Mouse (Mus musculus) intestine, embryonic 14.5 days (tissue): ENCODE measurements around the gene Smpd2. TPM values are rescaled to one million over a fixed set of nuclear protein-coding genes. Genes with fewer than 3 reads are reported as not detected.

Source experiments
- ATAC-seq: fragments of 200-750 bp; cut with Nextera tagmentation; replicated peaks from 2 replicates; pipeline ENCODE4 v1.8.0; 2017; ENCODE audit warnings: low read depth, moderate number of reproducible peaks, moderate TSS enrichment, moderate library complexity; ENCODE audit not compliant: low FRiP score, low TSS enrichment
- DNase-seq: peaks from one replicate; pipeline ENCODE4 v3.0.0-alpha.2; 2018; ENCODE audit warnings: low spot score
- H3K27ac ChIP-seq: fragments of 300-500 bp; sonication (generic); 2 replicates; pipeline ENCODE4 v1.5.1; 2014; ENCODE audit warnings: low read depth, mild to moderate bottlenecking, control low read depth
- H3K27me3 ChIP-seq: fragments of 300-500 bp; sonication (generic); replicated peaks from 2 replicates; pipeline ENCODE4 v1.6.1; 2014; ENCODE audit warnings: low read length, control low read depth; ENCODE audit not compliant: control insufficient read depth, insufficient read depth
- H3K36me3 ChIP-seq: fragments of 300-500 bp; sonication (generic); 2 replicates; pipeline ENCODE4 v1.6.1; 2014; ENCODE audit warnings: low read length, control low read depth; ENCODE audit not compliant: control insufficient read depth, insufficient read depth
- H3K4me1 ChIP-seq: fragments of 300-500 bp; sonication (generic); replicated peaks from 2 replicates; pipeline ENCODE4 v1.6.1; 2014; ENCODE audit warnings: low read length, control low read depth, mixed read lengths; ENCODE audit not compliant: control insufficient read depth, insufficient read depth
- H3K4me2 ChIP-seq: fragments of 300-500 bp; sonication (generic); 2 replicates; pipeline ENCODE4 v1.6.1; 2014; ENCODE audit warnings: low read length
- H3K4me3 ChIP-seq: fragments of 300-500 bp; sonication (generic); 2 replicates; pipeline ENCODE4 v1.5.1; 2014; ENCODE audit warnings: low read depth, low read length, control low read depth, mixed read lengths
- H3K9ac ChIP-seq: fragments of 300-500 bp; sonication (generic); 2 replicates; pipeline ENCODE4 v1.6.1; 2014; ENCODE audit warnings: mild to moderate bottlenecking, low read length
- H3K9me3 ChIP-seq: fragments of 300-500 bp; sonication (generic); 2 replicates; pipeline ENCODE4 v1.6.1; 2016; ENCODE audit warnings: low read length, control low read depth; ENCODE audit not compliant: control insufficient read depth
- WGBS: fragments of 180-500 bp; shearing (Covaris S2); extraction: QIAGEN DNeasy Blood & Tissue Kit; methylation state at CpG from one replicate; pipeline ENCODE4 v1.1.7; 2014; 5-methylcytosine and 5-hydroxymethylcytosine counted together
- polyA plus RNA-seq: library from polyadenylated mRNA; unstranded; fragments of >200 nt; fragmentation: Nextera tagmentation; extraction: Ambion mirVana; gene quantifications from 2 replicates; pipeline ENCODE4 v1.2.1, GENCODE M21; 2014

Smpd2 gene
- polyA plus RNA-seq, 1 experiment from 2014 or later, result 55.5 TPM

- Histone ChIP-seq H3K4me3 (no peak overlapping the region), H3K9ac (no peak overlapping the region), H3K27ac (no peak overlapping the region), H3K27me3 (no peaks in the 10 kb centered on the region), H3K4me2 (no peak overlapping the region), H3K4me1 (peaks cover 21% of the 10 kb centered on the region), H3K36me3 (peaks cover 37% of the 10 kb centered on the region), H3K9me3 (no peaks in the 10 kb centered on the region)
- DNase-seq (no peak), ATAC-seq (no peak)
- WGBS, result 41% methylated on average over 3 of the region's 3 CpGs
These were observed 33.2 kb upstream of the Smpd2 start for GRCm38 (mm10) chr10:41523386-41523785.

GRCm38 (mm10) chr10:41520410-41520673 is 30.2 kb upstream of the Smpd2 start:
- peak overlapping the region; percentile 98 for H3K27ac ChIP-seq
- WGBS, result 4% methylated on average over 5 of the region's 5 CpGs

GRCm38 (mm10) chr10:41519640-41520409 is 29.7 kb upstream of the Smpd2 start:
- peak; percentile 56 for ATAC-seq
- Histone ChIP-seq H3K36me3 (peaks cover 18% of the 10 kb centered on the region), H3K27me3 (no peaks in the 10 kb centered on the region), H3K4me1 (peaks cover 21% of the 10 kb centered on the region), H3K9ac (peak overlapping the region; percentile 92), H3K4me3 (peak overlapping the region; percentile 97), H3K4me2 (peak overlapping the region; percentile 88), H3K9me3 (no peaks in the 10 kb centered on the region), H3K27ac (peak overlapping the region; percentile 98)
- peak; percentile 87 for DNase-seq
- under 1% methylated on average over 65 of the region's 65 CpGs for WGBS

More at GRCm38 (mm10) chr10:41520410-41520673, 30.2 kb upstream of the Smpd2 start:
- Histone ChIP-seq H3K4me1 (peaks cover 21% of the 10 kb centered on the region), H3K27me3 (no peaks in the 10 kb centered on the region), H3K9me3 (no peaks in the 10 kb centered on the region), H3K4me3 (peak overlapping the region; percentile 97), H3K9ac (peak overlapping the region; percentile 92), H3K4me2 (peak overlapping the region; percentile 88), H3K36me3 (peaks cover 23% of the 10 kb centered on the region)
- DNase-seq (no peak), ATAC-seq (no peak)

- peak; percentile 96 for ATAC-seq
These were observed 28.9 kb upstream of the Smpd2 start, which contains the start of gene Cd164 for GRCm38 (mm10) chr10:41518981-41519618. Gene Cd164, plus strand, starts transcription at chr10:41519414.

GRCm38 (mm10) chr10:41518508-41518980 is 28.4 kb upstream of the Smpd2 start:
- DNase-seq (no peak), ATAC-seq (peak; percentile 69)
- H3K4me1 ChIP-seq, result peaks cover 16% of the 10 kb centered on the region
- H3K36me3 ChIP-seq, result peaks cover 5% of the 10 kb centered on the region; the same call in 1 of the 2 replicates
- peak overlapping the region; percentile 97 for H3K4me3 ChIP-seq
- peak overlapping the region; percentile 92 for H3K9ac ChIP-seq
- no peaks in the 10 kb centered on the region for H3K9me3 ChIP-seq
- WGBS, result under 1% methylated on average over 23 of the region's 23 CpGs
- no peaks in the 10 kb centered on the region for H3K27me3 ChIP-seq
- peak overlapping the region; percentile 88 for H3K4me2 ChIP-seq
- peak overlapping the region; percentile 98 for H3K27ac ChIP-seq

More at GRCm38 (mm10) chr10:41518981-41519618, 28.9 kb upstream of the Smpd2 start, which contains the start of gene Cd164:
- Histone ChIP-seq H3K9ac (peak within 1 kb of the TSS; percentile 92), H3K4me2 (peak within 1 kb of the TSS; percentile 88), H3K36me3 (peaks cover 10% of the 10 kb centered on the region), H3K9me3 (no peaks in the 10 kb centered on the region), H3K27ac (peak within 1 kb of the TSS; percentile 98), H3K4me1 (peaks cover 21% of the 10 kb centered on the region), H3K27me3 (no peaks in the 10 kb centered on the region), H3K4me3 (peak within 1 kb of the TSS; percentile 97)
- under 1% methylated on average over 66 of the region's 69 CpGs for WGBS
- peak; percentile 98 for DNase-seq

- ATAC-seq, result no peak
- no peak overlapping the region for H3K9ac ChIP-seq
- no peak overlapping the region for H3K4me2 ChIP-seq
- H3K27ac ChIP-seq, result no peak overlapping the region
- H3K4me1 ChIP-seq, result no peaks in the 10 kb centered on the region
- no peak for DNase-seq
- H3K9me3 ChIP-seq, result no peaks in the 10 kb centered on the region
- no peaks in the 10 kb centered on the region for H3K27me3 ChIP-seq
- H3K36me3 ChIP-seq, result no peaks in the 10 kb centered on the region
- no peak overlapping the region for H3K4me3 ChIP-seq
These were observed 24.8 kb upstream of the Smpd2 start for GRCm38 (mm10) chr10:41514921-41515320.

- no peak overlapping the region for H3K4me3 ChIP-seq
- WGBS, result 77% methylated on average over 4 of the region's 4 CpGs
- H3K27me3 ChIP-seq, result no peaks in the 10 kb centered on the region
- DNase-seq, result no peak
- no peak overlapping the region for H3K9ac ChIP-seq
- H3K27ac ChIP-seq, result no peak overlapping the region
- ATAC-seq, result no peak
- no peaks in the 10 kb centered on the region for H3K9me3 ChIP-seq
- H3K36me3 ChIP-seq, result no peaks in the 10 kb centered on the region
- no peak overlapping the region for H3K4me2 ChIP-seq
- H3K4me1 ChIP-seq, result no peaks in the 10 kb centered on the region
These were observed 24.1 kb upstream of the Smpd2 start for GRCm38 (mm10) chr10:41514301-41514700.

- no peak for ATAC-seq
- H3K27me3 ChIP-seq, result no peaks in the 10 kb centered on the region
- 35% methylated on average over 2 of the region's 2 CpGs for WGBS
These were observed 19.0 kb upstream of the Smpd2 start for GRCm38 (mm10) chr10:41509160-41509559.

More at GRCm38 (mm10) chr10:41509160-41509559, 19.0 kb upstream of the Smpd2 start:
- no peak overlapping the region for H3K9ac ChIP-seq
- no peaks in the 10 kb centered on the region for H3K36me3 ChIP-seq
- no peak overlapping the region for H3K4me2 ChIP-seq
- no peak overlapping the region for H3K27ac ChIP-seq
- no peak overlapping the region for H3K4me3 ChIP-seq
- no peaks in the 10 kb centered on the region for H3K4me1 ChIP-seq
- H3K9me3 ChIP-seq, result no peaks in the 10 kb centered on the region
- DNase-seq, result no peak
